Mouse (Mus musculus): Measurements from ENCODE around the gene Pex7. TPM values are rescaled to one million over a fixed set of nuclear protein-coding genes. Genes with fewer than 3 reads are reported as not detected.
A peak's percentile ranks its signal among the peaks of the same experiment; 100 is the strongest.
"Not testable (repeated sequence)": the region's sequence is repeated elsewhere in the genome, so short reads cannot be mapped to it uniquely, and the experiment has no call there.

Gene Pex7
- polyA plus RNA-seq, 1 experiment from 2014 or later, result 21.2 TPM

DNA sequence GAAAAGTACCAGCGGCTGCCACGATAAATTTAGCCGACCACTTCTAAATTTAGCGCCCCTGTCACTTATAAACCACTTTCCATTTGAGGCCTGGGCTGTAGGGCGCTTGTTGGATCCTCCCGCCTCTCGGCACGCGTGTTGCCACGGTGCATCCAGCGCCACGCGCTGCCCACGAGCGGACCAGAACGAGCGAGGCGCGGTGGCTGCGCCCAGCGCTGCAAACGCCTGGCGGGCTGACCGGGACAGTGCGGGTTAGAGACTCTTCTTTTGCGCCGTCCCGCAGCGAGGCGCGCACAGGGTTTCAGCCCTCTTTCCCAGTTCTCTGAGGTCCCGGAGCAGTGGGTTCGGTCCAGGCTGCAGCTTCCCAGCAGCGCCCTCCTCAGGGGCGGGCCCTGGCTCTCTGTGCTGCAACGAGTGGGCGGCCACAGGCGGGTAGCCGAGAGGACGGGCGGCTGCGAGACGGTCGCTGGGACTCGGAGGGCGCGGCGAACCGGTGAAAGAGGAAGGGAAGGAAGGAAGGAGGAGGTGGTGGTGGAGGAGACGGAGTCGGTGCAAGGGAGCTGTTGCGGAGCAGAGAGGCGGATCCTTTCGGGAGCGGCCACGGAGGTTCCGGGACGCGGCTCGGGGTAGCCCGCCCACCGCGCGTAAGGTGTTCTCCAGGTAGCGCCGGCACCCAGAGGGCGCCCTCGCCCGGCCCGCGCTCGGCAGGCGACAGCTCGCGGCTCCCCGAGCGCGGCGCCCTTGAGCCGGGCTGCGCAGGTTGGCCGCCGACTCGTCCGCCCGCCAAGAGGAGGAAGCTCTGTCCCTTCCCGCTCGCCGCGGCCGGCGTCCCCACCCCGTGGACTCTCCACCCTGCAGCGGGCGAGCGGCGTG is 26.3 kb upstream of the Pex7 start:
- peaks cover 21% of the 10 kb centered on the region for H3K4me1 ChIP-seq (replicated peaks)
- no peaks in the 10 kb centered on the region for H3K9me3 ChIP-seq
- WGBS, result under 1% methylated on average over 95 of the region's 97 CpGs
- peak overlapping the region; percentile 72 for H3K4me3 ChIP-seq (replicated peaks)
- H3K27ac ChIP-seq, result peak overlapping the region; percentile 66
- H3K9ac ChIP-seq (replicated peaks), result peak overlapping the region; percentile 78
- peaks cover 28% of the 10 kb centered on the region for H3K27me3 ChIP-seq
- no peaks in the 10 kb centered on the region for H3K36me3 ChIP-seq
- ATAC-seq (ENCODE audit: insufficient number of reproducible peaks, insufficient read depth, low FRiP score, low TSS enrichment, low read depth), result peak; percentile 83
- peak overlapping the region; percentile 95 for H3K4me2 ChIP-seq

DNA sequence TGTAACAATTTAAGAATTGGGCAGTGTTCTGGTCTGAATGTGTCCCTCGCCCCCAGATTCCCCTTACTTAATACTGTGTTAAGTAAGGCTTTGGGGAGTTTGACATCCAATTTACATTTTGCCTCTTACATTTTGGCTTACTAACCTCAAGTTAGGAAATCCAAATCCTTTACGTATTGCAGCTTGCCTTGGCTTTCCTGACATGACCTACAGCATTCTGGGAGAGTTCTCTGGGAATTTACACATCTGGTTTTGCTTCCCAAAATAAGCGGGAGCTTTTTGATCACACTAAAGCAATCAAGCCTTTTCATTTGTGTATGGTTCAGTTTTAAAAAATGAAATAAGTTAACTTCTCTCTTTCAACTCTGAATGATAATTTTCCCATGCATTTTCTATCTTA is 25.5 kb upstream of the Pex7 start:
- no peaks in the 10 kb centered on the region for H3K36me3 ChIP-seq
- peaks cover 21% of the 10 kb centered on the region for H3K4me1 ChIP-seq (replicated peaks)
- WGBS, result 19% methylated on average over 3 of the region's 3 CpGs
- no peak overlapping the region for H3K9ac ChIP-seq (replicated peaks)
- H3K4me2 ChIP-seq, result peak overlapping the region; percentile 95
- H3K27ac ChIP-seq, result no peak overlapping the region
- peak overlapping the region; percentile 72; the same call in 1 of the 2 replicates for H3K4me3 ChIP-seq (replicated peaks)
- peaks cover 28% of the 10 kb centered on the region for H3K27me3 ChIP-seq
- ATAC-seq (ENCODE audit: insufficient number of reproducible peaks, insufficient read depth, low FRiP score, low TSS enrichment, low read depth), result no peak
- H3K9me3 ChIP-seq, result no peaks in the 10 kb centered on the region

GRCm38 (mm10) chr10:19928205-19928604 is 20.7 kb upstream of the Pex7 start:
- Histone ChIP-seq H3K9me3 (no peaks in the 10 kb centered on the region), H3K27me3 (peaks cover 10% of the 10 kb centered on the region), H3K4me1 (replicated peaks) (peaks cover 6% of the 10 kb centered on the region; the same call in 1 of the 2 replicates), H3K27ac (no peak overlapping the region), H3K4me3 (replicated peaks) (no peak overlapping the region), H3K4me2 (no peak overlapping the region), H3K36me3 (no peaks in the 10 kb centered on the region), H3K9ac (replicated peaks) (no peak overlapping the region)
- no peak for ATAC-seq (ENCODE audit: insufficient number of reproducible peaks, insufficient read depth, low FRiP score, low TSS enrichment, low read depth)
- 74% methylated on average over 1 of the region's 1 CpGs for WGBS

DNA sequence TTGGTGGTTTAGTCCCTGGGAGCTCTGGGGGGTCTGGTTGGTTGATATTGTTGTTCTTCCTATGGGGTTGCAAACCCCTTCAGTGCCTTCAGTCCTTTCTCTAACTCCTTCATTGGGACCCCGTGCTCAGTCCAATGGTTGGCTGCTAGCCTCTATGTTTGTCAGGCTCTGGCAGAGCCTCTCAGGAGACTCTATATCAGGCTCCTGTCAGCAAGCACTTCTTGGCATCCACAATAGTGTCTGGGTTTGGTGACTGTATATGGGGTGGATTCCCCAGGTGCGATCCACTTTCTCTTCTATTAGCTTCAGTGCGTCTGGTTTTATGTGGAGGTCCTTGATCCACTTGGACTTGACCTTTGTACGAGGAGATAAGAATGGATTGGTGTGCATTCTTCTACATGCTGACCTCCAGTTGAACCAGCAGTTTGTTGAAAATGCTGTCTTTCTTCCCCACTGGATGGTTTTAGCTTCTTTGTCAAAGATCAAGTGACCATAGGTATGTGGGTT is 19.0 kb upstream of the Pex7 start:
- H3K9me3 ChIP-seq; H3K4me3 ChIP-seq (replicated peaks); H3K36me3 ChIP-seq; H3K27ac ChIP-seq; H3K4me1 ChIP-seq (replicated peaks); H3K4me2 ChIP-seq; H3K27me3 ChIP-seq; H3K9ac ChIP-seq (replicated peaks); ATAC-seq (ENCODE audit: insufficient number of reproducible peaks, insufficient read depth, low FRiP score, low TSS enrichment, low read depth): not testable (repeated sequence)
- 87% methylated on average over 4 of the region's 4 CpGs for WGBS

DNA sequence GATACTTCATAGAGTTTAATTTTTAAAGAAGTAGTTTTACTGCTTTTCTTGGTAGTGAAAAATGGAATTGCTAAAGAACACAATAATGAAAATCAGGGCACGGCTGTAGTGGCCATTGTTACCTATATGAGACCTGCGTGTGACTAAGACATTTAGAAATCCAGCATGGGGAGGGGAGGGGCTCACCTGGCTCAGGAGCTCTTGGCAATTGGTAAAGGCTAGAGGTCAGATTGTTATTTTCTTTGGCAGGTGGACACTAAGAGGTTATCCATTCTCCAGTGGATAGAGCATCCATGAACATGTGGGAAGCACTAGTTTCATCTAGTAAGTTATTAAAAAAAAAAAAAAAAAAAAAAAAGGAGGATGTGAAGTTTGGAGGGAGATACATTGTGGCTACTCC is 16.8 kb upstream of the Pex7 start:
- Histone ChIP-seq H3K4me1 (replicated peaks) (no peaks in the 10 kb centered on the region), H3K27ac (no peak overlapping the region), H3K36me3 (no peaks in the 10 kb centered on the region), H3K4me3 (replicated peaks) (no peak overlapping the region), H3K9ac (replicated peaks) (no peak overlapping the region), H3K27me3 (no peaks in the 10 kb centered on the region), H3K4me2 (no peak overlapping the region), H3K9me3 (no peaks in the 10 kb centered on the region)
- no peak for ATAC-seq (ENCODE audit: insufficient number of reproducible peaks, insufficient read depth, low FRiP score, low TSS enrichment, low read depth)
- whole genome bisulfite sequencing, result 80% methylated on average over 2 of the region's 2 CpGs

DNA sequence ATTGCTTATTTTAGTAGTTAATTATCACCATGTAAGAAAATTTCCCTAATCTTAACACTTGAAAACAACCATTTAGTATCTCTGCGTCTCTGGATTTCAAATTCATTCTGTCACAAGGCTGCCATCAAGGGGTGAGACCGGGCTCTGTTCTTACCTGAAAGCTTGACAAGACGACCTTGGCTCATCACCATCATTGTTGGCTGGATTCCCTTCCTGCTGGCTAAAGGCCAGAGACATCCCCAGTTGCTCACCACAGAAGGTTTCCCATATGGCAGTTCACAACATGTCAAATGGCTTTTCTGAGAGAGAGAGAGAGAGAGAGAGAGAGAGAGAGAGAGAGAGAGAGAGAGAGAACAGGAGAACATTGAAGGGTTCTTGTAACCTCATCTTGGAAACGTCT is 14.9 kb upstream of the Pex7 start:
- Histone ChIP-seq H3K9ac (replicated peaks) (no peak overlapping the region), H3K4me1 (replicated peaks) (no peaks in the 10 kb centered on the region), H3K4me2 (no peak overlapping the region), H3K4me3 (replicated peaks) (no peak overlapping the region), H3K27ac (no peak overlapping the region), H3K27me3 (no peaks in the 10 kb centered on the region), H3K36me3 (no peaks in the 10 kb centered on the region), H3K9me3 (no peaks in the 10 kb centered on the region)
- 69% methylated on average over 4 of the region's 4 CpGs for WGBS
- no peak for ATAC-seq (ENCODE audit: insufficient number of reproducible peaks, insufficient read depth, low FRiP score, low TSS enrichment, low read depth)

DNA sequence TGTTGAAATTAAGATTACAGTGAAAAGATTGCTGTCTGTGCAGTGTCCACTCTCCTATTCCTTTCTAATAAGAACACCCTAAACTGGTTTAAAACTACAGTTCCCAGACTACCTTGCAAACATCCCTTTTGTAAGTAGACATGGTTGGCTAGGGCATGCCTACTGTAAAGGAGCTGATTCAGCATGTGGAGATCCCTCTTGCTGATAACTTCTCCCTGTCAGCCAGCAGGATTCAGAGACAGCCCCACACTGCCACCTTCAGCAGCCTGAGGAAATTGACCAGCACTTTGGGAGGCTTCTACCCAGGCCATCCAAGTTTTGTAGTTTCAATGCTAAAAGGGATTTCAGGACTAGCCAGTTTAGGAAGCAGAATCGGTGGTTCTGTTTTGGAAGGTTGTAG is 7.8 kb upstream of the Pex7 start:
- Histone ChIP-seq H3K4me1 (replicated peaks) (no peaks in the 10 kb centered on the region), H3K27ac (no peak overlapping the region), H3K27me3 (no peaks in the 10 kb centered on the region; the same call in 1 of the 2 replicates), H3K9me3 (no peaks in the 10 kb centered on the region), H3K9ac (replicated peaks) (no peak overlapping the region), H3K4me3 (replicated peaks) (no peak overlapping the region), H3K36me3 (no peaks in the 10 kb centered on the region), H3K4me2 (no peak overlapping the region)
- ATAC-seq (ENCODE audit: insufficient number of reproducible peaks, insufficient read depth, low FRiP score, low TSS enrichment, low read depth), result no peak
- 68% methylated on average over 1 of the region's 1 CpGs for WGBS

DNA sequence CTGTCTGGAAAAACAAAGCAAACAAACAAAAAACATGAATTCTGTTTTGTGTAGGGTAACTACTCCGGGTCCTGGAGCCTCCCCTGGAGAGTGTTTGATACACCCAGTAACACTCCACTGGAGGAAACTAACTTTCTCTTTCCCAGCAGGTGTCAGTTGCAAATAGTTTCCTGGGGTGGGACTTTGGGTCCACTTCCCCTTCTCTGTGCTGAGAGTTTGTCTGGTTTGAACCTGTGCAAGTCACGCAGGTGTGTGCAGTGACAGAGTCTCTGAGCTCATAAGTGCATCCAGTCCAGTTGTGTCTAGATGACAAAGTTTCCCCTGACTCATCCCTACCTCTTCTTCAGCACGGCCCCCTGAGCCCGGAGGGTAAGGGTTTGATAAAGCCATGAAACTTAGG is 6.3 kb upstream of the Pex7 start:
- no peak for ATAC-seq (ENCODE audit: insufficient number of reproducible peaks, insufficient read depth, low FRiP score, low TSS enrichment, low read depth)
- WGBS, result 84% methylated on average over 4 of the region's 4 CpGs
- Histone ChIP-seq H3K36me3 (no peaks in the 10 kb centered on the region), H3K4me2 (no peak overlapping the region), H3K27me3 (no peaks in the 10 kb centered on the region; the same call in 1 of the 2 replicates), H3K27ac (no peak overlapping the region), H3K9me3 (no peaks in the 10 kb centered on the region), H3K4me1 (replicated peaks) (no peaks in the 10 kb centered on the region), H3K4me3 (replicated peaks) (no peak overlapping the region), H3K9ac (replicated peaks) (no peak overlapping the region)

DNA sequence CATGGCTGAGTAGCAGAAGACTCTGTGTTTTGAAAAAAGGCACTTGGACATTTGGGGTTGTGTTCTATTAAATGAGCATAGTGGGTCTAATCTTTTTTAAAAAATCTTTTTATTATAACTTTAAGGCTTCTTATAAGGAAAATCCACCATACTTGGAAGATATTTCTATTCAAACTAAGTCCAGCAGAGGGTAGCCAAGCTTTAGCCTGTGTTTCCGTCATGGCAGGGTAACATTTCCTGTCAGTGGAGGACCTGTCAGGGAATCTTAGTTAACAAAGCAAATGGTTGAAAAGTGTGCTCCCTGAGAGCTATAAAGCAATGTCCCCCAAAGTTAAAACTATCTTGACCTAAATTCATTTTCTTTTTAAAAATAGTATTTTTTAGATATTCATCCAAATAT is 4.1 kb upstream of the Pex7 start:
- H3K4me3 ChIP-seq (replicated peaks), result no peak overlapping the region
- H3K4me2 ChIP-seq, result no peak overlapping the region
- no peak overlapping the region for H3K9ac ChIP-seq (replicated peaks)
- H3K4me1 ChIP-seq (replicated peaks), result 0 out of 2 replicates have a peak, but pooled peaks cover 3% of the 10 kb centered on the region
- H3K36me3 ChIP-seq, result no peaks in the 10 kb centered on the region
- no peaks in the 10 kb centered on the region; the same call in 1 of the 2 replicates for H3K27me3 ChIP-seq
- no peak for ATAC-seq (ENCODE audit: insufficient number of reproducible peaks, insufficient read depth, low FRiP score, low TSS enrichment, low read depth)
- WGBS, result 28% methylated on average over 1 of the region's 1 CpGs
- H3K9me3 ChIP-seq, result no peaks in the 10 kb centered on the region
- H3K27ac ChIP-seq, result no peak overlapping the region

GRCm38 (mm10) chr10:19910516-19910915 is 3.0 kb upstream of the Pex7 start:
- WGBS, result 87% methylated on average over 2 of the region's 2 CpGs

GRCm38 (mm10) chr10:19908076-19908475 is 587 bp upstream of the Pex7 start:
- no peak overlapping the region for H3K27ac ChIP-seq
- WGBS, result 75% methylated on average over 2 of the region's 2 CpGs
- no peaks in the 10 kb centered on the region for H3K9me3 ChIP-seq
- no peaks in the 10 kb centered on the region for H3K27me3 ChIP-seq
- H3K4me2 ChIP-seq, result 0 out of 2 replicates have a peak overlapping the region, but pooled peaks have one; percentile 26
- H3K4me3 ChIP-seq (replicated peaks), result no peak overlapping the region
- ATAC-seq (ENCODE audit: insufficient number of reproducible peaks, insufficient read depth, low FRiP score, low TSS enrichment, low read depth), result no peak
- H3K4me1 ChIP-seq (replicated peaks), result peaks cover 11% of the 10 kb centered on the region
- H3K9ac ChIP-seq (replicated peaks), result no peak overlapping the region
- no peaks in the 10 kb centered on the region for H3K36me3 ChIP-seq

More at GRCm38 (mm10) chr10:19910516-19910915, 3.0 kb upstream of the Pex7 start:
- no peak for ATAC-seq (ENCODE audit: insufficient number of reproducible peaks, insufficient read depth, low FRiP score, low TSS enrichment, low read depth)
- Histone ChIP-seq H3K9me3 (no peaks in the 10 kb centered on the region), H3K27me3 (no peaks in the 10 kb centered on the region; the same call in 1 of the 2 replicates), H3K4me3 (replicated peaks) (no peak overlapping the region), H3K36me3 (no peaks in the 10 kb centered on the region), H3K9ac (replicated peaks) (no peak overlapping the region), H3K4me2 (no peak overlapping the region), H3K4me1 (replicated peaks) (0 out of 2 replicates have a peak, but pooled peaks cover 3% of the 10 kb centered on the region), H3K27ac (no peak overlapping the region)
